Mouse (Mus musculus): ENCODE results near the gene Nadk. TPM values are rescaled to one million over a fixed set of nuclear protein-coding genes. Genes with fewer than 3 reads are reported as not detected.

Nadk gene
- total RNA-seq, 2 experiments from 2014 or later = 20.8 to 25.2 TPM

GRCm38 (mm10) chr4:155602753-155603152, 40.6 kb downstream of the Nadk start:
- no peak for DNase-seq

GRCm38 (mm10) chr4:155603801-155604200, 41.6 kb downstream of the Nadk start:
- no peak for DNase-seq

DNA sequence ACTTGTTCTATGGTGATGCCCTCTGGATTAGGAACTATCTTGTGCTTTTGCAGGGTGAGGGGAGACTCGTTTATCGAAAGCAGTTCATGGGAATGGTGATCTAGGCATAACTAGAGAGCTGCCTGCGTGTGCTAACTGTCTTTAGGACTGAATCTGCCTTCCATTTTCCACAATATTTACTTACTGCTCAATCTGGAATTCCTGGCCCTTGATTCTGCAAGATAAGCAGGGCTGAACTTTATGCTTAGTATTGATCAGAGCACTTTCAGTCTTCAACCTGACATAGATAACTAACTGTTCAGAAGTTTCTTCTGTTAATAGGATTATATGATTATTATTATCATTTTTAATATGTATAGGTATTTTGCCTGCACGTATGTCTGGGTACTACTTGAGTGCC, 43.0 kb downstream of the Nadk start:
- DNase-seq = no peak

DNA sequence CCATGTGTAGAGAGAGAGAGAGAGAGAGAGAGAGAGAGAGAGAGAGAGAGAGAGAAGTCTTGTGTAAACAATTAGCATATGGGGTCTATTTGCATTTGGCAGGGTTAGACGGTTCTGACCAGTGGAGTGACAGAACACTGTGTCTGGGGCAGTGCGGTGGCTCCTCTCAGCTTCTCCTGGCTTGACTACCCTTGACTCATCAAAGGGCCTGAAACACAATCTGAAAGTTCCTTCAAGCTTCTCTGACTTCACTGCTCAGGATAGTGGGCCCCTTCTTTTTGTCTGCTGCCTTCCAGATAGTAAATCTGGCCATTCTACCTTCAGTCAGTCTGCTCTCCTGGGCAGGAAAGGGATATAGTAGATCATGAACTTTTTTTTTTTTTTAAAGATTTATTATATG, 44.6 kb downstream of the Nadk start:
- no peak for DNase-seq

DNA sequence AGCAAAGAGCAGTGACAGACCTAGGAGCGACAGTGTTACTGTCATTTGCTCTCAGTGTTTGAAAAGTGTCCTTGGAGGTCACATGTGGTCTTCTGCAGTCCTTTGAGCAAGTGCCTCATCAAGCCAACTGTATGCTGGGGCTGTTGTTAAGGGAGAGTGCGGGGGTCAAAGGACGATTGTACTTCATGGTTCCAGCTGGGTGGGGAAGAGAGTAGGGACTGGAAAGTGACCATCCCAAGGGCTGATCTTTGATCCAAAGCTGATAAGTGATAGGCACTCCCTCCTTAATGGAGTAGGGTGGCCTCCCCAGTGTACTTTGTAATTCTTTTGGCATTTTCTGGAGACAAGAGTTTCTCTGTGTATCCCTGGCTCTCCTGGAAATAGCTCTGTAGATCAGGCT, 49.7 kb downstream of the Nadk start:
- no peak for DNase-seq

DNA sequence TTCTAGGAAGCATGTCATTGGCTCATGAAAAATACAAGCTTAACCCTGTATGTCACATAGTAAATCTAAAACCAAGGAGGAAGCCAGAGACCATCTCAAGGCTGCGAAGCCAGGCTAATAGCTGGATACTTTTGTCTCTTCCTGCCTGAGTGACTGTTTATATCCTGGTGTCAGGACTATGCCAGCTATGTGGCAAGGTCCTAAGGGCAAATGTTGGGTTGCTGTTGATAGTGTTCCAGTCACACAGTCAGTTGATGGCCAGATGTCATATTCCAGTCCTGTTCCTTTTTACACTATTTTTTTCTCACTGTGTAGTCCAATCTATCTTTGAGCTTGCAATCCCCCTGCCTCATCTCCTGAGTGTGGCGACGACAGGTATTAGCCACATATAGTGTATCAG, 51.1 kb downstream of the Nadk start:
- no peak for DNase-seq

GRCm38 (mm10) chr4:155618321-155618720, 56.1 kb downstream of the Nadk start:
- no peak for DNase-seq

GRCm38 (mm10) chr4:155624338-155625291, 62.4 kb downstream of the Nadk start, which contains the start of gene Cdk11b:
Cdk11b (plus strand) TSS chr4:155624854.
- DNase-seq = peak; percentile 94

- no peak for DNase-seq
Observed at GRCm38 (mm10) chr4:155630267-155630666, 68.1 kb downstream of the Nadk start.

DNA sequence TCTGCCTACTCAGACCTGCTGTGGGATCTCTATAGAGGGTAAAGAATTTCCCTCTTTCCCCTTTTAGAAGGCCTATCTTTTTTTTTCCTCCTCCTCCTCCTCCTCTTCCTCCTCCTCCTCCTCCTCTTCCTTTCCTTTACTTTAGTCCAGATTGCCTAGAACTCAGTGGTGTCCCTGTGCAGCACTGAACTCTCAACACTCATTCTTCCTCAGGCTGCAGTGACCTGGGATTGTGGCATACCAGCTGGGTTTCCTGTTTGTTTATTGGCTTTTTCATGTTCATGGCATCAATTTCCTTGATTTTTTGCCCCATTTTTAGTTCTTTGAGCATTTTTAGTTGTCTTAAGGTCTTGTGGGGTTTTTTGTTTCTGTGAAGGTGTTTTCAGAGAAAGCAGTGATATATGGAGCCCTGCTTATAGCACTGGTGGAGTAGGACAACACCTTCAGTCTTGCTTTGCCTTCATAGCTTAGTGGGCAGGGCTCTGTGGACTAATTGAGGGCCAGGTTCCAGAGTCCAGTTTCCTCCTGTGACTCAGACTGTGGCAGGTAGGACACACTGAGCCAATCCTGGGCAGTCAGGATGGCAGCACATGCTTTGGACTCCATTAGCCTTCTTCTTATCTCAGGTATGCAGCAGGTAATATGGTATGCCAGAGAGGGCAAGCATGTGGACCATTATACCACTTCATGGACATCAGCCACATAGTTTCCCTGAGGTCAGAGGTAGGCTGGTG, 73.8 kb downstream of the Nadk start:
- DNase-seq = no peak

Other genes with a start within 250 kb of the Nadk start
- gene Prkcz, start 201.0 kb upstream of the Nadk start, total RNA-seq (2021) = 1 to 10 TPM; 2.6 to 3.0 TPM
- gene Gabrd, start 164.3 kb upstream of the Nadk start, total RNA-seq (2021) = under 1 TPM; 0.81 to 0.96 TPM
- 1 to 10 TPM; 1.2 TPM for gene Cfap74, start 153.2 kb upstream of the Nadk start, total RNA-seq (2021)
- gene Tmem52, start 93.3 kb upstream of the Nadk start, total RNA-seq (2021) = 100 to 1,000 TPM; 122 to 216 TPM
- 100 to 1,000 TPM; 156 to 177 TPM for gene Gnb1, start 71.0 kb upstream of the Nadk start, total RNA-seq (2021)
- 1 to 10 TPM; 6.5 to 8.6 TPM for gene Slc35e2, start 39.0 kb downstream of the Nadk start, total RNA-seq (2021)
- gene Cdk11b, start 62.5 kb downstream of the Nadk start, total RNA-seq (2021) = 10 to 100 TPM; 24.4 to 33.1 TPM
- gene Gm10563, start 83.0 kb downstream of the Nadk start, total RNA-seq (2021) = not detected
- 10 to 100 TPM; 18.3 to 22.2 TPM for gene Mmp23, start 91.0 kb downstream of the Nadk start, total RNA-seq (2021)
- 10 to 100 TPM; 13.2 to 16.8 TPM for gene Mib2, start 106.8 kb downstream of the Nadk start, total RNA-seq (2021)
- 1 to 10 TPM; 5.8 to 7.9 TPM for gene Fndc10, start 132.0 kb downstream of the Nadk start, total RNA-seq (2021)
- gene Ssu72, start 142.4 kb downstream of the Nadk start, total RNA-seq (2021) = 10 to 100 TPM; 50.8 to 51.4 TPM
- 1 to 10 TPM in 1 of 2 experiments, under 1 TPM in 1; 0.49 to 1.0 TPM for gene Tmem240, start 172.4 kb downstream of the Nadk start, total RNA-seq (2021)
- 10 to 100 TPM; 30.4 to 39.3 TPM for gene Atad3a, start 198.7 kb downstream of the Nadk start, total RNA-seq (2021)
- 10 to 100 TPM; 16.8 to 21.5 TPM for gene Vwa1, start 212.3 kb downstream of the Nadk start, total RNA-seq (2021)
- 1 to 10 TPM; 2.4 to 4.0 TPM for gene Tmem88b, start 223.5 kb downstream of the Nadk start, total RNA-seq (2021)
- not detected for gene Ankrd65, start 228.1 kb downstream of the Nadk start, total RNA-seq (2021)
- gene Mrpl20, start 240.5 kb downstream of the Nadk start, total RNA-seq (2021) = 10 to 100 TPM; 56.6 to 58.0 TPM